8 mouse cellular contexts compared by ENCODE assay signal in genomic region chr4:135971805-135972555, GRCm38 (mm10). TPM values are rescaled to one million over a fixed set of nuclear protein-coding genes. Genes with fewer than 3 reads are reported as not detected.
DNase-seq lines count a peak whose midpoint lies in the region; ATAC-seq and TF ChIP-seq lines count a peak whose summit lies in the region.

No protein-coding gene starts in this region.

- H3K9ac ChIP-seq in heart, embryonic 16.5 days (ENCODE audit: low read length), result peak overlapping the region; percentile 83
- H3K9ac ChIP-seq in forebrain, embryonic 14.5 days (ENCODE audit: low read length), result peak overlapping the region; percentile 96
- peak overlapping the region; percentile 88 for H3K9ac ChIP-seq in liver, postnatal 0 days (replicated peaks)

- H3K4me2 ChIP-seq in heart, embryonic 16.5 days (ENCODE audit: low read depth, low read length), result peak overlapping the region; percentile 93
- peak overlapping the region; percentile 95 for H3K4me2 ChIP-seq in forebrain, embryonic 14.5 days (ENCODE audit: low read length)
- peak overlapping the region; percentile 96 for H3K4me2 ChIP-seq in liver, postnatal 0 days (ENCODE audit: low read depth, low read length)

- DNase-seq in heart, postnatal 25 days (ENCODE audit: low spot score), result no peak
- DNase-seq in ES-CJ7 (ENCODE audit: low read depth, low spot score), result peak; percentile 34
- no peak for DNase-seq in forebrain, embryonic 14.5 days (ENCODE audit: low spot score)
- no peak for DNase-seq in liver, postnatal 0 days
- peak; percentile 66 for DNase-seq in thymus, postnatal 14 days
- DNase-seq in layer of hippocampus, postnatal 36 days, result no peak
- DNase-seq in right cerebral cortex, postnatal 25 days, result no peak

- H3K36me3 ChIP-seq in heart, embryonic 16.5 days (ENCODE audit: control insufficient read depth, insufficient read depth), result peaks cover 48% of the 10 kb centered on the region
- H3K36me3 ChIP-seq in forebrain, embryonic 14.5 days (ENCODE audit: control insufficient read depth, insufficient read depth, low read length), result peaks cover 66% of the 10 kb centered on the region
- H3K36me3 ChIP-seq in liver, postnatal 0 days (replicated peaks; ENCODE audit: insufficient read depth, low read length), result peaks cover 63% of the 10 kb centered on the region

- ATAC-seq in heart, embryonic 16.5 days (replicated peaks; ENCODE audit: extremely low read depth, insufficient read depth, low FRiP score), result peak; percentile 28; the same call in 1 of the 2 replicates
- ATAC-seq in forebrain, embryonic 14.5 days, result peak; percentile 55
- ATAC-seq in liver, postnatal 0 days, result peak; percentile 45

- intact Hi-C loops in heart, postnatal 25 days (cut with DNase I), result no loop called here

- WGBS in heart, embryonic 16.5 days, result under 1% methylated on average over 35 of the region's 35 CpGs
- WGBS in forebrain, embryonic 14.5 days, result under 1% methylated on average over 35 of the region's 35 CpGs
- WGBS in liver, postnatal 0 days (ENCODE audit: insufficient replicate concordance), result 2% methylated on average over 28 of the region's 35 CpGs

- H3K4me1 ChIP-seq in heart, embryonic 16.5 days (ENCODE audit: control insufficient read depth, insufficient read depth, low read length), result peaks cover 12% of the 10 kb centered on the region
- peaks cover 6% of the 10 kb centered on the region; the same call in 1 of the 2 replicates for H3K4me1 ChIP-seq in forebrain, embryonic 14.5 days (ENCODE audit: control insufficient read depth, insufficient read depth, low read length)
- H3K4me1 ChIP-seq in liver, postnatal 0 days (ENCODE audit: insufficient read depth), result peaks cover 22% of the 10 kb centered on the region

- H3K27me3 ChIP-seq in heart, embryonic 16.5 days (ENCODE audit: control insufficient read depth, insufficient read depth, low read length), result no peaks in the 10 kb centered on the region
- no peaks in the 10 kb centered on the region for H3K27me3 ChIP-seq in forebrain, embryonic 14.5 days (replicated peaks; ENCODE audit: control insufficient read depth, insufficient read depth, low read length)
- no peaks in the 10 kb centered on the region for H3K27me3 ChIP-seq in liver, postnatal 0 days (ENCODE audit: insufficient read depth, low read length)

- 0 out of 2 replicates have a peak, but pooled peaks have one; percentile 13 for TF ChIP-seq CTCF in liver, postnatal 0 days (IDR thresholded peaks at IDR 0.05; ENCODE audit: low read depth)

- H3K27ac ChIP-seq in heart, embryonic 16.5 days (ENCODE audit: low read length), result peak overlapping the region; percentile 47
- H3K27ac ChIP-seq in forebrain, embryonic 14.5 days (ENCODE audit: low read depth, low read length), result peak overlapping the region; percentile 52; the same call in 1 of the 2 replicates
- peak overlapping the region; percentile 78 for H3K27ac ChIP-seq in liver, postnatal 0 days (ENCODE audit: low read depth)

- no peak for TF ChIP-seq EP300 in liver, postnatal 0 days (IDR thresholded peaks at IDR 0.05; ENCODE audit: low read depth)

- peak overlapping the region; percentile 73 for H3K4me3 ChIP-seq in heart, embryonic 16.5 days (ENCODE audit: low read length)
- H3K4me3 ChIP-seq in forebrain, embryonic 14.5 days (ENCODE audit: low read depth, low read length), result peak overlapping the region; percentile 99
- peak overlapping the region; percentile 93 for H3K4me3 ChIP-seq in liver, postnatal 0 days (ENCODE audit: low read depth, low read length)

- H3K9me3 ChIP-seq in heart, embryonic 16.5 days (replicated peaks; ENCODE audit: control insufficient read depth, low read length), result no peaks in the 10 kb centered on the region
- H3K9me3 ChIP-seq in forebrain, embryonic 14.5 days (replicated peaks; ENCODE audit: control insufficient read depth, low read length), result no peaks in the 10 kb centered on the region
- H3K9me3 ChIP-seq in liver, postnatal 0 days (ENCODE audit: low read length), result no peaks in the 10 kb centered on the region

RNA-seq across cellular contexts. Expression of gene Lypla2, which starts 0.4 kb away (rescaled TPM):
- 73.2 and 77.3 TPM in 2 replicates for polyA plus RNA-seq in heart, embryonic 16.5 days (2015; fragmentation: Nextera tagmentation; extraction: Ambion mirVana)
- total RNA-seq in heart, postnatal 25 days (2021), result 10 to 100 TPM; 34.6 to 37.6 TPM
- 163 and 168 TPM in 2 replicates for polyA plus RNA-seq in forebrain, embryonic 14.5 days (2014; fragmentation: Nextera tagmentation; extraction: Ambion mirVana)
- 54.2 and 55.5 TPM in 2 replicates for polyA plus RNA-seq in liver, postnatal 0 days (2015; fragmentation: Nextera tagmentation; extraction: Ambion mirVana)
- total RNA-seq in layer of hippocampus, postnatal 36 days (2021), result 100 to 1,000 TPM in 1 of 2 experiments, 10 to 100 TPM in 1; 93.4 to 106 TPM

RNA-seq across cellular contexts. Expression of gene Gale, which starts 8.5 kb away (rescaled TPM):
- 24.4 and 24.5 TPM in 2 replicates for polyA plus RNA-seq in heart, embryonic 16.5 days (2015; fragmentation: Nextera tagmentation; extraction: Ambion mirVana)
- total RNA-seq in heart, postnatal 25 days (2021), result 1 to 10 TPM; 1.8 to 2.5 TPM
- polyA plus RNA-seq in forebrain, embryonic 14.5 days (2014; fragmentation: Nextera tagmentation; extraction: Ambion mirVana), result 32.9 and 35.7 TPM in 2 replicates
- polyA plus RNA-seq in liver, postnatal 0 days (2015; fragmentation: Nextera tagmentation; extraction: Ambion mirVana), result 82.2 and 96.5 TPM in 2 replicates
- total RNA-seq in layer of hippocampus, postnatal 36 days (2021), result 10 to 100 TPM; 17.7 to 20.7 TPM

RNA-seq across cellular contexts. Expression of gene Pithd1, which starts 15.1 kb away (rescaled TPM):
- 45.1 and 64.5 TPM in 2 replicates for polyA plus RNA-seq in heart, embryonic 16.5 days (2015; fragmentation: Nextera tagmentation; extraction: Ambion mirVana)
- 10 to 100 TPM; 16.0 to 18.0 TPM for total RNA-seq in heart, postnatal 25 days (2021)
- polyA plus RNA-seq in forebrain, embryonic 14.5 days (2014; fragmentation: Nextera tagmentation; extraction: Ambion mirVana), result 56.1 and 58.0 TPM in 2 replicates
- 42.9 and 45.2 TPM in 2 replicates for polyA plus RNA-seq in liver, postnatal 0 days (2015; fragmentation: Nextera tagmentation; extraction: Ambion mirVana)
- 10 to 100 TPM; 87.4 to 89.4 TPM for total RNA-seq in layer of hippocampus, postnatal 36 days (2021)

RNA-seq across cellular contexts. Expression of gene Hmgcl, which starts 25.7 kb away (rescaled TPM):
- polyA plus RNA-seq in heart, embryonic 16.5 days (2015; fragmentation: Nextera tagmentation; extraction: Ambion mirVana), result 94.3 and 99.6 TPM in 2 replicates
- 10 to 100 TPM; 71.5 to 74.8 TPM for total RNA-seq in heart, postnatal 25 days (2021)
- polyA plus RNA-seq in forebrain, embryonic 14.5 days (2014; fragmentation: Nextera tagmentation; extraction: Ambion mirVana), result 70.4 and 71.0 TPM in 2 replicates
- polyA plus RNA-seq in liver, postnatal 0 days (2015; fragmentation: Nextera tagmentation; extraction: Ambion mirVana), result 351 and 364 TPM in 2 replicates
- 10 to 100 TPM; 35.5 to 36.4 TPM for total RNA-seq in layer of hippocampus, postnatal 36 days (2021)

RNA-seq across cellular contexts. Expression of gene Eloa, which starts 49.6 kb away (rescaled TPM):
- polyA plus RNA-seq in heart, embryonic 16.5 days (2015; fragmentation: Nextera tagmentation; extraction: Ambion mirVana), result 31.7 and 34.6 TPM in 2 replicates
- 10 to 100 TPM; 32.8 to 34.4 TPM for total RNA-seq in heart, postnatal 25 days (2021)
- polyA plus RNA-seq in forebrain, embryonic 14.5 days (2014; fragmentation: Nextera tagmentation; extraction: Ambion mirVana), result 33.7 and 38.1 TPM in 2 replicates
- 15.9 and 16.7 TPM in 2 replicates for polyA plus RNA-seq in liver, postnatal 0 days (2015; fragmentation: Nextera tagmentation; extraction: Ambion mirVana)
- total RNA-seq in layer of hippocampus, postnatal 36 days (2021), result 10 to 100 TPM; 28.7 to 30.3 TPM

Comparison
In these comparisons a context has a peak if more than half of its experiments do, and no peak if none do; other contexts are left out.
1. DNase-seq: peak in ES-CJ7 (single experiment) and thymus, postnatal 14 days (single experiment); none in heart, postnatal 25 days (single experiment), forebrain, embryonic 14.5 days (single experiment), liver, postnatal 0 days (single experiment), layer of hippocampus, postnatal 36 days (0 of 2) and right cerebral cortex, postnatal 25 days (single experiment).
2. Peak in every context shown above with its lines, with median percentiles within 50 percentile points of each other: ATAC-seq, H3K27ac ChIP-seq, H3K4me2 ChIP-seq, H3K4me3 ChIP-seq and H3K9ac ChIP-seq.